Mouse (Mus musculus) forebrain, embryonic 13.5 days (tissue): ENCODE measurements around the gene Plcb3. TPM values are rescaled to one million over a fixed set of nuclear protein-coding genes. Genes with fewer than 3 reads are reported as not detected.

ENCODE experiments used
- ATAC-seq: fragments of 200-750 bp; cut with Nextera tagmentation; 2 replicates; pipeline ENCODE4 v1.8.0; 2017
- H3K27ac ChIP-seq: fragments of 300-500 bp; sonication (generic); 2 replicates; pipeline ENCODE4 v1.5.1; 2015; ENCODE audit warnings: inconsistent platforms, mild to moderate bottlenecking, moderate library complexity
- H3K27me3 ChIP-seq: fragments of 300-500 bp; sonication (generic); 2 replicates; pipeline ENCODE4 v1.6.1; 2015; ENCODE audit warnings: mild to moderate bottlenecking, inconsistent platforms
- H3K36me3 ChIP-seq: fragments of 300-500 bp; sonication (generic); 2 replicates; pipeline ENCODE4 v1.6.1; 2015; ENCODE audit warnings: mild to moderate bottlenecking, inconsistent platforms; ENCODE audit not compliant: poor library complexity, severe bottlenecking
- H3K4me1 ChIP-seq: fragments of 300-500 bp; sonication (generic); 2 replicates; pipeline ENCODE4 v1.6.1; 2015; ENCODE audit warnings: inconsistent platforms
- H3K4me2 ChIP-seq: fragments of 300-500 bp; sonication (generic); 2 replicates; pipeline ENCODE4 v1.6.1; 2015; ENCODE audit warnings: inconsistent platforms, mild to moderate bottlenecking, moderate library complexity
- H3K4me3 ChIP-seq: fragments of 300-500 bp; sonication (generic); 2 replicates; pipeline ENCODE4 v1.5.1; 2015; ENCODE audit warnings: mild to moderate bottlenecking, inconsistent platforms
- H3K9ac ChIP-seq: fragments of 300-500 bp; sonication (generic); 2 replicates; pipeline ENCODE4 v1.6.1; 2015; ENCODE audit warnings: mild to moderate bottlenecking, inconsistent platforms
- H3K9me3 ChIP-seq: fragments of 300-500 bp; sonication (generic); replicated peaks from 2 replicates; pipeline ENCODE4 v1.6.1; 2016; ENCODE audit warnings: inconsistent platforms
- WGBS: fragments of 180-500 bp; shearing (Covaris S2); methylation state at CpG from one replicate; pipeline ENCODE4 v1.1.7; 2015; 5-methylcytosine and 5-hydroxymethylcytosine counted together
- polyA plus RNA-seq: library from polyadenylated mRNA; unstranded; fragments of >200 nt; fragmentation: Nextera tagmentation; extraction: Ambion mirVana; gene quantifications from 2 replicates; pipeline ENCODE4 v1.2.1, GENCODE M21; 2015

The Plcb3 gene
- polyA plus RNA-seq, 1 experiment from 2014 or later: 11.0 TPM

GRCm38 (mm10) chr19:6987061-6987903 lies 11.0 kb upstream of the Plcb3 start, which contains the start of gene Vegfb:
Vegfb (minus strand) TSS chr19:6987651.
- H3K36me3 ChIP-seq: peaks cover 20% of the 10 kb centered on the region
- H3K27me3 ChIP-seq: no peaks in the 10 kb centered on the region
- peak; percentile 54 for ATAC-seq
- H3K9ac ChIP-seq: peak within 1 kb of the TSS; percentile 83
- H3K27ac ChIP-seq: peak within 1 kb of the TSS; percentile 75
- H3K9me3 ChIP-seq: no peaks in the 10 kb centered on the region
- under 1% methylated on average over 78 of the region's 85 CpGs for WGBS
- peak within 1 kb of the TSS; percentile 69 for H3K4me3 ChIP-seq
- peaks cover 31% of the 10 kb centered on the region for H3K4me1 ChIP-seq
- peak within 1 kb of the TSS; percentile 78 for H3K4me2 ChIP-seq

- Histone ChIP-seq H3K36me3 (peaks cover 23% of the 10 kb centered on the region), H3K4me3 (peak overlapping the region; percentile 69), H3K9me3 (no peaks in the 10 kb centered on the region), H3K9ac (peak overlapping the region; percentile 83; the same call in 1 of the 2 replicates), H3K4me2 (peak overlapping the region; percentile 78), H3K27ac (no peak overlapping the region), H3K4me1 (peaks cover 26% of the 10 kb centered on the region), H3K27me3 (no peaks in the 10 kb centered on the region)
- no peak for ATAC-seq
- WGBS: 77% methylated on average over 10 of the region's 10 CpGs
These were observed 9.9 kb upstream of the Plcb3 start for GRCm38 (mm10) chr19:6985951-6986708.

- Histone ChIP-seq H3K9me3 (no peaks in the 10 kb centered on the region), H3K36me3 (peaks cover 23% of the 10 kb centered on the region), H3K4me2 (no peak overlapping the region), H3K9ac (no peak overlapping the region), H3K4me1 (peaks cover 31% of the 10 kb centered on the region), H3K27ac (no peak overlapping the region), H3K4me3 (no peak overlapping the region), H3K27me3 (no peaks in the 10 kb centered on the region)
- no peak for ATAC-seq
- 86% methylated on average over 19 of the region's 19 CpGs for WGBS
These were observed 9.0 kb upstream of the Plcb3 start for GRCm38 (mm10) chr19:6985300-6985699.

DNA sequence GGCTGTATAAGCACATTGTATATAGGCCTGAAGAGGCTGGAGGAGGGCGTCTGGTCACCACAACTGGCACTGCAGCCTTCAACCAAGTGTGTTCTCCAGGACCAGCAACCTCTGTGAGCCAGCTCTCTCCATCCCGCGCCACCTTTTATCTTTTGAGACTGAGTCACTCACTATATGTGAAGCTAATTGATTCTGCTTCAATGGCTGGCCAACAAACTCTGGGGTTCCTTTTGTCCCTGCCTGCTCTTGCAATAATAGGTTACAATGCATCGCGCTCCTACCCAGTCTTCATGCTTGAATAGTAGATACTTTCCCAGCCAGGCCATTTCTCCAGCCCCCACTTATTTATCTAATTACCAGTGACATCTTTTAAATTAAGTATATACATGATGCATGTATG lies 7.4 kb upstream of the Plcb3 start:
- Histone ChIP-seq H3K4me3 (no peak overlapping the region), H3K4me2 (no peak overlapping the region), H3K27me3 (no peaks in the 10 kb centered on the region), H3K9ac (no peak overlapping the region), H3K9me3 (no peaks in the 10 kb centered on the region), H3K27ac (no peak overlapping the region), H3K4me1 (peaks cover 41% of the 10 kb centered on the region), H3K36me3 (peaks cover 25% of the 10 kb centered on the region)
- WGBS: 22% methylated on average over 5 of the region's 5 CpGs
- ATAC-seq: no peak

- Histone ChIP-seq H3K9ac (no peak overlapping the region), H3K4me2 (peak overlapping the region; percentile 91; the same call in 1 of the 2 replicates), H3K27ac (no peak overlapping the region), H3K4me3 (0 out of 2 replicates have a peak overlapping the region, but pooled peaks have one; percentile 52), H3K4me1 (peaks cover 48% of the 10 kb centered on the region), H3K36me3 (peaks cover 45% of the 10 kb centered on the region), H3K27me3 (no peaks in the 10 kb centered on the region), H3K9me3 (no peaks in the 10 kb centered on the region)
- ATAC-seq: no peak
- WGBS: 92% methylated on average over 4 of the region's 4 CpGs
These were observed 5.2 kb upstream of the Plcb3 start for GRCm38 (mm10) chr19:6981465-6981864.

DNA sequence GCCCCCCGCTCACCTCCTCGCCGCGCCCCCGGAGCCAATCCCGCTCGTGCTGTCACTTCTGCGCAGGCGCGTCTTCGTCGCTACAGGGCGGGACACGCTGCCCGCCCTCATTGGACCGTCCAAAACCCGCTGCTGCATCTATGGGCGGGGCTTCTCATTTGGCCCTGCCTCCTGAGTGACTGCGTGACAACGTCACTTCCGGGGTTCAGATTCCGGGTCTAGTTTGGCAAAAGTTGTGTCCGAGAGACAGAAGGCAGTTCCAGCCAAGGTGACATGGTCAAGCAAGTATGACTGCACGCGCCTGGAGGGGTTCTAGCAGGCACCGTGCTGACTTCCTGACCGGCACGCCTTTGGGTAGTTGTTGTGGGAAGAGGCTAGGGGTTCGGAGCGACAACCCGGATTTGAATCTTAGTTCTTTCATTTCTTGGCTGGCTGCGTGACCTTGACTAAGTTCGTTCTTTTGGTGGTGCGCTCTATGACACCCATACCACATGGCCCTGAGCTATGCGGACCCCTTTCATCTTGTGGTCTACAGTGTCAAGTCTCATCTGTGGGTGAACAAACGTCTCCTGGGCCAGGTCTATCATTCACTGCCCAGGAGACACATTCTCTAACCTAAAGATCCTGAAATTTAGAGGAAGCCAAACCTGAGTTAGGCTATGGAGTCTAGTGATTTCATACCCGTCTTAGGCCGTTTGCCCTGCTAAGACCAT lies 4.3 kb upstream of the Plcb3 start, which contains the start of gene Fkbp2:
TSS of gene Fkbp2 (minus strand) at position 121 of the 713 bp plus-strand sequence.
- Histone ChIP-seq H3K27ac (peak within 1 kb of the TSS; percentile 86), H3K36me3 (peaks cover 42% of the 10 kb centered on the region), H3K4me3 (peak within 1 kb of the TSS; percentile 52), H3K4me1 (peaks cover 43% of the 10 kb centered on the region), H3K4me2 (peak within 1 kb of the TSS; percentile 91), H3K9me3 (no peaks in the 10 kb centered on the region), H3K9ac (peak within 1 kb of the TSS; percentile 73), H3K27me3 (no peaks in the 10 kb centered on the region)
- WGBS: 2% methylated on average over 38 of the region's 38 CpGs
- peak; percentile 90 for ATAC-seq

DNA sequence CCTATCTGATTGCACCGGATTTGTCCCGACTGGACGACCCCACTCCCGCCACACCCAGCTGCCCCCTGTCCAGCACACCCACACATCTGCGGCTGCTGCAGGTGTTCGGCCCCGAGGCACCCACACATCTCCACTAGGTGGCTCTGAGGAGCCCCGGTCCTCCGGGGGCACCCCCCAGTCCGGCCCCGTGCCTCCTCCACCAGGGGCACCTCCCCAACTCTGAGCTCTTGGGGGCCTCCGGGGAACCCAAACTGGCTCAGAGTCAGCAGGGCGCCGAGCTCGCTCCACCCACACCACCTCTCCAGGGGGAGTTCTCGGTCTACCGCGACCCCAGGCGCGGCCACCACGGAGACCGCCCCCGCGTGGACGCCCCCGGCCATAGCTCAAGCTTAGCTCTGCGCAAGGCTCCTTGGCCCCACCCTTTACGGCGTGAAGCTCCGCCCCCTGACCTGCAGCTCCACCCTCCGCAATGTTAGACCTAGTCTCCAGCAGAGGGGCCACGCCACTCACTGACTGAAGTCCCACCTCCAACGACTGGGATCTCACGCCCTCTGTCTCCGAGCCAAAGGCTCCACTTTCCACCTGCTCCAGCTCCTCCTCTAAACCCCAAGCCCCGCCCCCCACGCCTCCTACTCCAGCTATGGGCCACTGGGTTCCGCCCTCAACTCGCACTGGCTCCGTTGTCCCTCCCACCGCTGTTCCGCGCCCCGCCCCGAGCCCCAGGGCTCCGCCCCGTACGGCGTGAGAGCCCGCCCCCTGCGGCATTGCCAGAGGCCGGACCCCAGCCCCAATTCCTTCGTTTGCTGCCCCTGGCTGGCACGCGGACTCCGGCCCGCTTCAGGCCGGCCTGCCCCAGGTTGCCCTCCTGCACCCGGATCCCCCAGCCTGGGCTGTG lies 3.5 kb upstream of the Plcb3 start:
- Histone ChIP-seq H3K9me3 (no peaks in the 10 kb centered on the region), H3K4me3 (peak overlapping the region; percentile 52), H3K4me1 (peaks cover 43% of the 10 kb centered on the region), H3K4me2 (peak overlapping the region; percentile 91), H3K27me3 (no peaks in the 10 kb centered on the region), H3K36me3 (peaks cover 34% of the 10 kb centered on the region), H3K27ac (peak overlapping the region; percentile 86), H3K9ac (peak overlapping the region; percentile 73)
- ATAC-seq: peak; percentile 85
- under 1% methylated on average over 56 of the region's 59 CpGs for WGBS

DNA sequence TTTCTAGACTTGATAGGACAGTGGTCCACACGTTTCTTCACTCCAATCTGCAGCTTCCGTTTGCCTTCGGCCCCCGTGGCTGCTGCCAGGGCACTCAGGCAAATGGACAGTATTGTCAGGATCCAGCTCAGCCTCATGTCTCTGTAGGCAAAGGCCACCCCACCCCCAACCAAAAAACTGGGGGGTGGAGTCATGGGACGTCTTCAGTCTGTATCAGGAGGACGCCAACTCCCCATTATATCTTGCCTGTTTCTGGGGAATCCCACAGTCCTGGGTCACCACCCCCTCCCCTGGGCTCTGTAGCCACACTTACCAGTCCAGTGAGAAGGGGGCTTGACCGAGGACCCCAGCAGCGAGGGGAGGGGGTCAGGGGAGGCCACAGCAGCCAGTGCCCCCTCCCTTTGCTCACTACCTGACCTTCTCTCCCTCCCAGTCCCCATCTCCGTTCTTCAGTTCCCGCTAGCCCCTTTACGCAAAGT lies 2.8 kb upstream of the Plcb3 start:
- WGBS: 10% methylated on average over 11 of the region's 11 CpGs
- peaks cover 44% of the 10 kb centered on the region for H3K4me1 ChIP-seq
- H3K27ac ChIP-seq: peak overlapping the region; percentile 86
- H3K4me2 ChIP-seq: peak overlapping the region; percentile 91
- no peaks in the 10 kb centered on the region for H3K9me3 ChIP-seq
- H3K36me3 ChIP-seq: peaks cover 32% of the 10 kb centered on the region
- no peak for ATAC-seq
- peak overlapping the region; percentile 52 for H3K4me3 ChIP-seq
- H3K9ac ChIP-seq: peak overlapping the region; percentile 73
- no peaks in the 10 kb centered on the region for H3K27me3 ChIP-seq

DNA sequence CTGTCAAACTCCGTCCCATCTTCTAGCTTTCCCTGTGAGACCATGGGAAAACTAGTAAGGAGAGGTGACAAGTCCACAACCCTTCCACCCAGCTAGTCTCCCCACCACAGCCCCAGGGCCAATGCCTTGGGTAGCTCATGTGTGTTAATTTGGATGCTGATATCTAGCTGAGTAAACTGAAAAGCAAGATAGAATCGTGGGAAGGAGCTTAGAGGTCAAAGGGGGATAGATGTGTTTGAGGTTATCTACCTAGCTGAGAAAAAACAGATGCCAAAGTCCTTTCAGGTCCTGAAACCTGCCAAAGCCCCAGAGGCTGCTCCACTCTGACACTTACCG lies 2.3 kb upstream of the Plcb3 start:
- peaks cover 32% of the 10 kb centered on the region for H3K36me3 ChIP-seq
- no peak for ATAC-seq
- peaks cover 48% of the 10 kb centered on the region for H3K4me1 ChIP-seq
- peak overlapping the region; percentile 52 for H3K4me3 ChIP-seq
- WGBS: 54% methylated on average over 3 of the region's 3 CpGs
- H3K27ac ChIP-seq: peak overlapping the region; percentile 86
- H3K9me3 ChIP-seq: no peaks in the 10 kb centered on the region
- H3K27me3 ChIP-seq: no peaks in the 10 kb centered on the region
- H3K9ac ChIP-seq: peak overlapping the region; percentile 73; the same call in 1 of the 2 replicates
- H3K4me2 ChIP-seq: peak overlapping the region; percentile 91

GRCm38 (mm10) chr19:6977759-6978638 lies 1.7 kb upstream of the Plcb3 start:
- Histone ChIP-seq H3K36me3 (peaks cover 32% of the 10 kb centered on the region), H3K27ac (peak overlapping the region; percentile 86), H3K4me3 (peak overlapping the region; percentile 52), H3K4me1 (peaks cover 48% of the 10 kb centered on the region), H3K9ac (peak overlapping the region; percentile 73), H3K27me3 (no peaks in the 10 kb centered on the region), H3K9me3 (no peaks in the 10 kb centered on the region), H3K4me2 (peak overlapping the region; percentile 91)
- no peak for ATAC-seq
- WGBS: 88% methylated on average over 13 of the region's 13 CpGs
